Mouse (Mus musculus) liver, embryonic 14.5 days (tissue): Measurements from ENCODE around the gene Rasgrp3.

ENCODE experiments used
- CTCF ChIP-seq: IDR thresholded peaks from 2 replicates; pipeline ENCODE4 v1.5.1; 2016; ENCODE audit warnings: antibody characterized with exemption, low read depth, control low read depth
- EP300 ChIP-seq: IDR thresholded peaks from 2 replicates; pipeline ENCODE4 v1.6.1; 2016; ENCODE audit warnings: antibody characterized with exemption, low read depth

GRCm38 (mm10) chr17:75529222-75529935 lies 93.7 kb downstream of the Rasgrp3 start:
- TF ChIP-seq CTCF (peak; percentile 42; the same call in 1 of the 2 replicates), EP300 (no peak)
